Mouse (Mus musculus) forebrain, embryonic 14.5 days (tissue): ENCODE results near the gene Rbx1. TPM values are rescaled to one million over a fixed set of nuclear protein-coding genes. Genes with fewer than 3 reads are reported as not detected.

Experiments used
- ATAC-seq: fragments of 200-750 bp; cut with Nextera tagmentation; 2 replicates; pipeline ENCODE4 v1.8.0; 2017; ENCODE audit warnings: mild to moderate bottlenecking, moderate library complexity
- DNase-seq: peaks from one replicate; pipeline ENCODE4 v3.0.0-alpha.2; 2015; ENCODE audit warnings: low spot score
- H3K27ac ChIP-seq: fragments of 300-500 bp; sonication (generic); 2 replicates; pipeline ENCODE4 v1.5.1; 2014; ENCODE audit warnings: low read depth, mild to moderate bottlenecking, control low read depth, low read length, moderate library complexity
- H3K27me3 ChIP-seq: fragments of 300-500 bp; sonication (generic); replicated peaks from 2 replicates; pipeline ENCODE4 v1.6.1; 2014; ENCODE audit warnings: low read length, control low read depth, mixed read lengths; ENCODE audit not compliant: control insufficient read depth, insufficient read depth
- H3K36me3 ChIP-seq: fragments of 300-500 bp; sonication (generic); 2 replicates; pipeline ENCODE4 v1.6.1; 2014; ENCODE audit warnings: low read length, control low read depth; ENCODE audit not compliant: control insufficient read depth, insufficient read depth
- H3K4me1 ChIP-seq: fragments of 300-500 bp; sonication (generic); 2 replicates; pipeline ENCODE4 v1.6.1; 2014; ENCODE audit warnings: antibody characterized with exemption, low read length, control low read depth; ENCODE audit not compliant: control insufficient read depth, insufficient read depth
- H3K4me2 ChIP-seq: fragments of 300-500 bp; sonication (generic); 2 replicates; pipeline ENCODE4 v1.6.1; 2014; ENCODE audit warnings: mild to moderate bottlenecking, control low read depth, low read length
- H3K4me3 ChIP-seq: fragments of 300-500 bp; sonication (generic); 2 replicates; pipeline ENCODE4 v1.5.1; 2014; ENCODE audit warnings: low read depth, low read length, control low read depth
- H3K9ac ChIP-seq: fragments of 300-500 bp; sonication (generic); 2 replicates; pipeline ENCODE4 v1.6.1; 2014; ENCODE audit warnings: mild to moderate bottlenecking, low read length, control low read depth, moderate library complexity
- H3K9me3 ChIP-seq: fragments of 300-500 bp; sonication (generic); replicated peaks from 2 replicates; pipeline ENCODE4 v1.6.1; 2016; ENCODE audit warnings: low read length, control low read depth, mixed read lengths; ENCODE audit not compliant: control insufficient read depth
- WGBS: fragments of 180-500 bp; shearing (Covaris S2); extraction: QIAGEN DNeasy Blood & Tissue Kit; methylation state at CpG from one replicate; pipeline ENCODE4 v1.1.7; 2014; 5-methylcytosine and 5-hydroxymethylcytosine counted together
- polyA plus RNA-seq: library from polyadenylated mRNA; unstranded; fragments of >200 nt; fragmentation: Nextera tagmentation; extraction: Ambion mirVana; gene quantifications from 2 replicates; pipeline ENCODE4 v1.2.1, GENCODE M21; 2014

Gene Rbx1
- polyA plus RNA-seq, 1 experiment from 2014 or later, result 641 TPM

- DNase-seq, result peak; percentile 95
- ATAC-seq, result peak; percentile 96
- Histone ChIP-seq H3K4me3 (peak overlapping the region; percentile 55), H3K27me3 (no peaks in the 10 kb centered on the region; the same call in 1 of the 2 replicates), H3K27ac (peak overlapping the region; percentile 81), H3K36me3 (no peaks in the 10 kb centered on the region), H3K4me2 (peak overlapping the region; percentile 96), H3K4me1 (peaks cover 5% of the 10 kb centered on the region; the same call in 1 of the 2 replicates), H3K9ac (peak overlapping the region; percentile 75), H3K9me3 (no peaks in the 10 kb centered on the region)
- WGBS, result 0% methylated on average over 34 of the region's 41 CpGs
Measured at GRCm38 (mm10) chr15:81523169-81523871, 57.2 kb downstream of the Rbx1 start.

GRCm38 (mm10) chr15:81523901-81524300, 57.8 kb downstream of the Rbx1 start:
- H3K9me3 ChIP-seq, result no peaks in the 10 kb centered on the region
- DNase-seq (peak; percentile 20), ATAC-seq (no peak)
- no peaks in the 10 kb centered on the region for H3K36me3 ChIP-seq
- peak overlapping the region; percentile 75 for H3K9ac ChIP-seq
- peak overlapping the region; percentile 55 for H3K4me3 ChIP-seq
- no peak overlapping the region; the same call in 1 of the 2 replicates for H3K27ac ChIP-seq
- H3K27me3 ChIP-seq, result no peaks in the 10 kb centered on the region; the same call in 1 of the 2 replicates
- H3K4me1 ChIP-seq, result peaks cover 5% of the 10 kb centered on the region; the same call in 1 of the 2 replicates
- H3K4me2 ChIP-seq, result peak overlapping the region; percentile 96
- under 1% methylated on average over 12 of the region's 12 CpGs for WGBS

Other genes with a start within 250 kb of the Rbx1 start
- gene Mchr1, start 230.8 kb upstream of the Rbx1 start, polyA plus RNA-seq, result 1.4 and 1.8 TPM in 2 replicates
- 152 and 153 TPM in 2 replicates for gene Slc25a17, start 105.5 kb upstream of the Rbx1 start, polyA plus RNA-seq
- 170 and 180 TPM in 2 replicates for gene St13, start 66.2 kb upstream of the Rbx1 start, polyA plus RNA-seq
- gene Xpnpep3, start 66.2 kb upstream of the Rbx1 start, polyA plus RNA-seq, result 4.3 and 5.2 TPM in 2 replicates
- 0.20 and 0.26 TPM in 2 replicates for gene Dnajb7, start 58.0 kb upstream of the Rbx1 start, polyA plus RNA-seq
- 14.2 and 19.5 TPM in 2 replicates for gene Ep300, start 119.1 kb downstream of the Rbx1 start, polyA plus RNA-seq
- gene L3mbtl2, start 197.6 kb downstream of the Rbx1 start, polyA plus RNA-seq, result 21.6 and 25.0 TPM in 2 replicates
- gene Chadl, start 231.0 kb downstream of the Rbx1 start, polyA plus RNA-seq, result 17.0 and 19.8 TPM in 2 replicates